Mouse (Mus musculus) limb, embryonic 11.5 days (tissue): Measurements from ENCODE around the gene Efcab6. TPM values are rescaled to one million over a fixed set of nuclear protein-coding genes. Genes with fewer than 3 reads are reported as not detected.

ENCODE experiments used
- ATAC-seq: fragments of 200-750 bp; cut with Nextera tagmentation; 2 replicates; pipeline ENCODE4 v1.8.0; 2017; ENCODE audit warnings: low read depth; ENCODE audit not compliant: insufficient number of reproducible peaks, low FRiP score, low TSS enrichment
- DNase-seq: peaks from one replicate; pipeline ENCODE4 v3.0.0-alpha.2; 2015; ENCODE audit warnings: low spot score
- H3K27ac ChIP-seq: fragments of 300-500 bp; sonication (generic); replicated peaks from 2 replicates; pipeline ENCODE4 v1.5.1; 2014; ENCODE audit warnings: low read depth, mild to moderate bottlenecking, low read length
- H3K27me3 ChIP-seq: fragments of 300-500 bp; sonication (generic); 2 replicates; pipeline ENCODE4 v1.6.1; 2014; ENCODE audit warnings: mild to moderate bottlenecking, low read length, mixed read lengths; ENCODE audit not compliant: control insufficient read depth, insufficient read depth
- H3K36me3 ChIP-seq: fragments of 300-500 bp; sonication (generic); 2 replicates; pipeline ENCODE4 v1.6.1; 2014; ENCODE audit warnings: mild to moderate bottlenecking, low read length, moderate library complexity, mixed read lengths; ENCODE audit not compliant: control insufficient read depth, insufficient read depth
- H3K4me1 ChIP-seq: fragments of 300-500 bp; sonication (generic); 2 replicates; pipeline ENCODE4 v1.6.1; 2014; ENCODE audit warnings: low read length, mixed read lengths; ENCODE audit not compliant: control insufficient read depth, insufficient read depth
- H3K4me2 ChIP-seq: fragments of 300-500 bp; sonication (generic); 2 replicates; pipeline ENCODE4 v1.6.1; 2014; ENCODE audit warnings: low read depth, mild to moderate bottlenecking, moderate library complexity; ENCODE audit not compliant: severe bottlenecking
- H3K4me3 ChIP-seq: fragments of 300-500 bp; sonication (generic); 2 replicates; pipeline ENCODE4 v1.5.1; 2014; ENCODE audit warnings: low read depth, low read length
- H3K9ac ChIP-seq: fragments of 300-500 bp; sonication (generic); 2 replicates; pipeline ENCODE4 v1.6.1; 2014; ENCODE audit warnings: mild to moderate bottlenecking, low read length
- H3K9me3 ChIP-seq: fragments of 300-500 bp; sonication (generic); 2 replicates; pipeline ENCODE4 v1.6.1; 2016; ENCODE audit warnings: low read length; ENCODE audit not compliant: control insufficient read depth
- WGBS: fragments of 180-500 bp; shearing (Covaris S2); extraction: QIAGEN DNeasy Blood & Tissue Kit; methylation state at CpG from one replicate; pipeline ENCODE4 v1.1.7; 2014; 5-methylcytosine and 5-hydroxymethylcytosine counted together
- polyA plus RNA-seq: library from polyadenylated mRNA; unstranded; fragments of >200 nt; fragmentation: Nextera tagmentation; extraction: Ambion mirVana; gene quantifications from 2 replicates; pipeline ENCODE4 v1.2.1, GENCODE M21; 2014

Gene Efcab6
- polyA plus RNA-seq, 1 experiment from 2014 or later = not detected

DNA sequence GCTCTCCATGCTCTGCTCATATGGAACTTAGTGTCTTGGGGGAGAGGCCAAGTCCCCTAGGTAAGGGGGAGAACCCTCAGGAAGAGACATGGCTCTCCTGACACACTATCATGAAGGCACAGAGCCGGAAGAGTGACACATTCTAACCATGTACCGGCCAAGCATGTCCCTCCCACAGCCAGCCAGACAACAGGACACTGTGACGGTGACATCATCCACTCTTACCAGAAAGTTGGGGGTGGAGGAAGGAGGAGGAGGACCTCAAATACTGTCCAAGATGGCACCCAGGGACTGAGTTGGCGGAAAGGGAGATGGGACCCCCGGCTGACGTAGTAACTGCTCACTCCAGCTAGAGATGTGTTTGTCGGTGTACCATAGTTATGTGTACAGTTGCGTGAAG, 181.4 kb downstream of the Efcab6 start:
- no peak overlapping the region for H3K27ac ChIP-seq
- no peak for DNase-seq
- no peak overlapping the region for H3K4me3 ChIP-seq
- no peaks in the 10 kb centered on the region for H3K4me1 ChIP-seq
- no peaks in the 10 kb centered on the region for H3K9me3 ChIP-seq
- no peaks in the 10 kb centered on the region for H3K27me3 ChIP-seq
- no peak overlapping the region for H3K4me2 ChIP-seq
- H3K9ac ChIP-seq = no peak overlapping the region
- no peak for ATAC-seq
- 94% methylated on average over 8 of the region's 8 CpGs for WGBS
- no peaks in the 10 kb centered on the region for H3K36me3 ChIP-seq

DNA sequence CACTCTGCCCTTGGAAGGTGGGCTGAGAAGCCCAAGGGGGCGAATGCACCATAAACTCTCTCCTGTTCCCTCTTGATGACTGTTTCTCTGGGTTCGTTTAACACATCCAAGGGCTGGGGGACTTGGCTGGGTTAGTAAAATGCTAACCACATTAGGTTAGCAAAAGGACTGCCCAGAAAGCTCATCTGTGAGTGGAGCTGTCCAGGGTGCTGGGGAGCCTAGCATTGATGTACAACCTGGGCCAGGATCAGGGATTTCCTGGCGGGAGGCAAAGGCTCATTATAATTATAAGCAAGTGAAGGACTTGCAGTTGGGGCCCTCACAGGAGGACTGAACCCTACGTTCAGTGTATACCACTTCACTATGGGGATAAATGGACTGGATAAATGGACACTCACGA, 185.3 kb downstream of the Efcab6 start:
- no peak overlapping the region for H3K4me3 ChIP-seq
- no peaks in the 10 kb centered on the region for H3K36me3 ChIP-seq
- no peaks in the 10 kb centered on the region for H3K9me3 ChIP-seq
- H3K27me3 ChIP-seq = no peaks in the 10 kb centered on the region
- 24% methylated on average over 5 of the region's 5 CpGs for WGBS
- no peak overlapping the region for H3K4me2 ChIP-seq
- no peak overlapping the region for H3K9ac ChIP-seq
- DNase-seq (peak; percentile 91), ATAC-seq (no peak)
- H3K4me1 ChIP-seq = no peaks in the 10 kb centered on the region
- H3K27ac ChIP-seq = no peak overlapping the region

DNA sequence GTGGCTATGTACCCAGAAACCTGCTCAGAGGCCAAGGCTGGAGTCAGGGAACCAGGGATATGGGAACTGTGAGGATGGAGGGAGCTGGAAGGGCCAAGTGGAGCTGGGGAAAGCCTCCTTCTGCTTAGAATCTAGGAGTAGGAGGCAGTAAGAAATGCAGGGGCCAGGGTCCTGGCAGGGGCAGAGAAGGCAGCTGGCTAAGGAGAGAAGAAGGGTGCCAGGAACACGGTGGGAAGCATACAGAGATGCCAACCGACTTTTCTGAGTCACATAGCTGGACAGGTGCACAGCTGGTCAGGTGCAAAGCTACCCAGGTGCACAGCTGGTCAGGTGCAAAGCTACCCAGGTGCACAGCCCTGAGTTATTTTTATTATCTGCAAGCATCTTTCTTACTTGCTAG, 187.3 kb downstream of the Efcab6 start:
- no peak for ATAC-seq
- 85% methylated on average over 2 of the region's 2 CpGs for WGBS

DNA sequence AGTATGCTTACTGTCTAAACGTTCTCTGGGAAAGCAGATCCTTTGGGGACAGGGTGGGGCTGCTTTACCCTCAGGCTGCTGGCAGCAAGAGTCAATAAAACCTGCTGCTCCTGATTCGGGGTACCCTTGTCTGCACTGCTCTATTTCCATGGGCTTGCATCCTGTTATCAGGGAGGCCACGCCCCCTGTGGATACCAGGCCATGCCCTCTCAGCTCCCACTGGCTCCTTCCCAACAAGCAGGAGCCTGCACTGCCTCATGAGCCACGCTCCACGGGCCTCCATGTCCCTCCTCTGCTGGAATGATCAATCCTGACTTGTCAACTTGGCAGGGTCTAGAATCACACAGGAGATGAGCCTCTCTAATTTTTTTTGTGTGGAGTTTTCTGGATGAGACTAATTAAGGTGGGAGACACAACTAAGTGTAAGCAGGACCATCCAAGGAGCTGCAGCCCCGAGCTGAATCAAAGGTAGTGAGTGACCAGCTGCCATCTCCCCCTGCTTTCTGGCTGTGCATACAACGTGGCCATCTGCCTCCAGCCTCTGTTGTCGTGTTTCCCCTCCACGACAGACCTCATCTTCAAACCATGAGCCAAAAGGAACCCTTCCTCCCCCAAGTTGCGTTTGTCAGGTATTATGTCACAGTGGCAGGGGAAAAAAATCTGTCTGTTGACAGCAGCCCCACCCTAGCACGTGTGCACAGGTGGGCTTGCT, 187.9 kb downstream of the Efcab6 start:
- 53% methylated on average over 11 of the region's 11 CpGs for WGBS
- H3K4me2 ChIP-seq = no peak overlapping the region
- H3K36me3 ChIP-seq = no peaks in the 10 kb centered on the region
- ATAC-seq (no peak), DNase-seq (no peak)
- H3K9ac ChIP-seq = no peak overlapping the region
- no peak overlapping the region for H3K4me3 ChIP-seq
- no peaks in the 10 kb centered on the region for H3K4me1 ChIP-seq
- H3K27ac ChIP-seq = no peak overlapping the region
- H3K9me3 ChIP-seq = no peaks in the 10 kb centered on the region
- no peaks in the 10 kb centered on the region for H3K27me3 ChIP-seq

More for the DNA sequence above, 187.3 kb downstream of the Efcab6 start:
- DNase-seq = no peak
- H3K27me3 ChIP-seq = no peaks in the 10 kb centered on the region
- H3K9ac ChIP-seq = no peak overlapping the region
- H3K27ac ChIP-seq = no peak overlapping the region
- H3K9me3 ChIP-seq = no peaks in the 10 kb centered on the region
- no peaks in the 10 kb centered on the region for H3K36me3 ChIP-seq
- H3K4me2 ChIP-seq = no peak overlapping the region
- H3K4me1 ChIP-seq = no peaks in the 10 kb centered on the region
- H3K4me3 ChIP-seq = no peak overlapping the region

DNA sequence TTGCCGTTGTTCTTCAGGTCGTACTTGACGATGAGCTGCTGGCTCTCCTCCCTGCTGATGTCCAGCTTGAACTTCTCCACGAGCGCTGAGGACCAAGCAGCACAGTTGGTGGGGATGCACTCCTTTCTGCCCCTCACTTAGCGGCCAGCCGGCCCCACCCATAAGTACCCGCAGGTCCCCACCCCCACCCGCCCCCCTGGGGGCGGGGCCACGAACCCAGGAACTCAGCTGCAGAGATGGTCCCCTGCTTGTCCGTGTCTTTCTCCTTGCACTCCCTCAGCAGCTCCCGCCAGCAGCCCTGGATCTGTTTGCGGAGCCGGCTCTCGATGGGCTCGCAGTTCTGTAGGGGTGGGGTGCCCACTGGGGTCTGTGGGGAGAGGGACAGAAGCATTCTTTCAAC, 194.2 kb downstream of the Efcab6 start:
- ATAC-seq (no peak), DNase-seq (peak; percentile 30)
- no peaks in the 10 kb centered on the region for H3K27me3 ChIP-seq
- no peak overlapping the region for H3K9ac ChIP-seq
- H3K4me2 ChIP-seq = no peak overlapping the region
- 7% methylated on average over 17 of the region's 17 CpGs for WGBS
- no peaks in the 10 kb centered on the region for H3K9me3 ChIP-seq
- no peaks in the 10 kb centered on the region for H3K36me3 ChIP-seq
- H3K27ac ChIP-seq = no peak overlapping the region
- H3K4me1 ChIP-seq = no peaks in the 10 kb centered on the region
- H3K4me3 ChIP-seq = no peak overlapping the region

DNA sequence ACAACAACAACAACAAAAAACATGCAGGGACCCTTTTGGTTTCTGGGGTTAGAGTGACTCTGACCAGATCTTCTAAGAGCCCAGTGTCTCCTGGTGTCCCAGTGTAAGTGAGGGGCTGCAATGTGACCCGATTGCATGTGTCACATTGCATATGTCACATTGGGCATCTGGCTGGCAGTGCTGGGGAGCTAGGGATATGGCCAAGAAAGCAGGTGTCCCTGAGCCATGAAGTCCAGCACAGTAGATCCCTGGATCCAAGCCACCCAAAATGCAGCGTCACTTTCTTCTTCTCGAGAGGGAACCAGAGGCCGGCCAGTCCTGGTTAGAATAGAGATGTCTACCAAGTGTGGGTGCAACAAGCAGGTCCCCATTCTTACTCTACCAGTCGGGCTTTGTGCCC, 199.6 kb downstream of the Efcab6 start:
- H3K4me2 ChIP-seq = no peak overlapping the region
- H3K9me3 ChIP-seq = no peaks in the 10 kb centered on the region
- H3K4me3 ChIP-seq = no peak overlapping the region
- no peaks in the 10 kb centered on the region for H3K27me3 ChIP-seq
- no peak for ATAC-seq
- H3K36me3 ChIP-seq = no peaks in the 10 kb centered on the region
- no peak for DNase-seq
- H3K4me1 ChIP-seq = no peaks in the 10 kb centered on the region
- no peak overlapping the region for H3K9ac ChIP-seq
- 87% methylated on average over 5 of the region's 5 CpGs for whole genome bisulfite sequencing
- H3K27ac ChIP-seq = no peak overlapping the region

DNA sequence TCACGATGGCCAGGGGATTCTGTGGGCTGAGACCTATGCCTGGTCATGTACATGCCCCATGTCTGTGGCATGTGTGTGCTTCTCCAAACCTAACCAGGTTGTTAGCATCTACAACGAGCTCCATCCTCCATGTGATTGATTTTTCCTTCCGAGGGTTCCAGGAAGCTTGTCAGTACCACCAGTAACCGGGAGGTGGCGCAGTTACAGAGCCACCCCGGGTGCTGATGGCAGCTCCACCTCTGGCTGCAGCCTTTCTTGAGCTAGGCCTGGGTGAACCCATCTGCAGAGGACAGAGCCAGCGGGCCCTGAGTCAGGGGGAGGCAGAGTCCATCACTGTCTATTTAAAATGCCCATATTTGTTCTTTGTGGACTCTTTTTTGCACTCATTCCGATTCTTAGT, 208.1 kb downstream of the Efcab6 start:
- H3K9ac ChIP-seq = no peak overlapping the region
- no peak overlapping the region for H3K4me2 ChIP-seq
- H3K4me1 ChIP-seq = no peaks in the 10 kb centered on the region
- WGBS = 20% methylated on average over 8 of the region's 8 CpGs
- no peak overlapping the region for H3K4me3 ChIP-seq
- no peaks in the 10 kb centered on the region for H3K36me3 ChIP-seq
- ATAC-seq (no peak), DNase-seq (peak; percentile 83)
- no peak overlapping the region for H3K27ac ChIP-seq
- no peaks in the 10 kb centered on the region for H3K27me3 ChIP-seq
- no peaks in the 10 kb centered on the region for H3K9me3 ChIP-seq

DNA sequence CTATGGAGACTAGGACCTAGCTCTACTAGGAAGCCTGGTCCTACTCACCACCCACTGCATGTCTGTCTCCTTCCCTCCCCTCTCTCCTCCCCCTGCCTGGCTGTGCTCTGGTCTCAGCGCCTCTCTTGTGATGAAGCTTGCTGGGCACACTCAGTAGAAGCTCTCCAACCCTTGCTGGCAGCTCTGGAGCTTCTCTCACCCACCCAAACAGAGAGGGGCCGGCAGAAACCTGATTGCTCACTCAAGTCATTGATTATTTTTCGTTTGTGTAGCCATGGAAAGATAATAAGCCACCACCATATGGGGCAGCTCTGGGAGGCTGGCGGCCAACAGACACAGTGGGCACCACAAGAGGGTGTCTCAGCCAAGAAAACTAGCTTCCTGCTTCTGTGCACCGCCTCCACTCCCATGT, 211.8 kb downstream of the Efcab6 start:
- no peak for DNase-seq
- ATAC-seq = no peak
- Histone ChIP-seq H3K4me3 (no peak overlapping the region), H3K36me3 (no peaks in the 10 kb centered on the region), H3K9ac (no peak overlapping the region), H3K9me3 (no peaks in the 10 kb centered on the region), H3K27me3 (no peaks in the 10 kb centered on the region), H3K4me2 (no peak overlapping the region), H3K4me1 (no peaks in the 10 kb centered on the region), H3K27ac (no peak overlapping the region)
- WGBS = 73% methylated on average over 5 of the region's 5 CpGs

DNA sequence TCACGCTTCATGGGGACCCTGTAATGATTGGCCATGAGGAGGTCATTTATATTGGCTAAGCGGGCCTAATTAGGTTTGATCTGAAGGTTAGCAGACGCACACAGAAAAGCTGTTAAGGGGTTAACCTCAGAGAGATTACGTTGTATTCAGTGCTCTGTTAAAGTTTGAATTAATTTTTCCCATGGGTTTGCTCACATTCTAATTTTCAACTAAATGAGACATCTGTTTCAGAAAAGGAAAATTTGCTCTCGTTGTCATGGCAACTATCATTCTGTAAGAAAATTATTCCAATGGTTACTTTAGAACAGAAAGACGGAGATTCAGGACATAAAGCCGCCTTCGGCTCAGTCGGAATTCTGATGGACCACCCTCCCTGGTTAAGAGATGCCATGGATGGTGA, 217.0 kb downstream of the Efcab6 start:
- Histone ChIP-seq H3K9ac (no peak overlapping the region), H3K9me3 (no peaks in the 10 kb centered on the region), H3K36me3 (no peaks in the 10 kb centered on the region), H3K4me2 (no peak overlapping the region), H3K4me3 (no peak overlapping the region), H3K27me3 (no peaks in the 10 kb centered on the region), H3K27ac (no peak overlapping the region), H3K4me1 (no peaks in the 10 kb centered on the region)
- ATAC-seq (no peak), DNase-seq (no peak)
- 80% methylated on average over 9 of the region's 9 CpGs for WGBS
